Mouse (Mus musculus) small intestine, adult 2 months (tissue): ENCODE data around the gene Dcaf12.

Experiments
- CTCF ChIP-seq: fragments of 200-500 bp; IDR thresholded peaks from 2 replicates; pipeline ENCODE4 v1.5.1; 2012; ENCODE audit warnings: low read depth, mild to moderate bottlenecking, control low read depth, inconsistent platforms, low read length, moderate library complexity, mixed read lengths; ENCODE audit not compliant: insufficient replicate concordance, insufficient read length; ENCODE audit errors: extremely low read depth
- POLR2A ChIP-seq: fragments of 200-500 bp; IDR thresholded peaks from 2 replicates; pipeline ENCODE4 v1.6.1; 2012; ENCODE audit warnings: low read depth, mild to moderate bottlenecking, control low read depth, inconsistent platforms, low read length, moderate library complexity

DNA sequence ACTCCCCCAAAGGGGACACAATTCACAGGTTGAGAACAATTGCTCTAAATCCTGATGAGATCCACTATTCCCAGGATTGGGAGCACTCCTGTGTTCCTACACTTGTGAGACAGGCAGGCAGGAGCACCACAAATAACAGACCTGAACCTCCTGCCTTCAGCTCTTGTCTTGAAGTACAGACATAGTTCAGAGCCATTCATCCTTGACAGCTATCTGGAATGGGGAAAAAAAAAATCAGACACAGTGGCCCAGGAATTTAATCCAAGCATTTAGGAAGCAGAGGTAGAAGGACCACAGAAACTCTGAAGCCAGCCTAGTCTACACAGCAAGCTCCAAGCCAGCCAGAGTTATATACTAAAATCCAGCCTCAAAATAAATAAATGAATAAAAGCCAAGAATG lies 46.6 kb downstream of the Dcaf12 start:
- no peak for TF ChIP-seq POLR2A
- TF ChIP-seq CTCF: no peak
